Mouse (Mus musculus): ENCODE measurements around the gene M1ap.
A peak's percentile ranks its signal among the peaks of the same experiment; 100 is the strongest.

Gene M1ap

DNA sequence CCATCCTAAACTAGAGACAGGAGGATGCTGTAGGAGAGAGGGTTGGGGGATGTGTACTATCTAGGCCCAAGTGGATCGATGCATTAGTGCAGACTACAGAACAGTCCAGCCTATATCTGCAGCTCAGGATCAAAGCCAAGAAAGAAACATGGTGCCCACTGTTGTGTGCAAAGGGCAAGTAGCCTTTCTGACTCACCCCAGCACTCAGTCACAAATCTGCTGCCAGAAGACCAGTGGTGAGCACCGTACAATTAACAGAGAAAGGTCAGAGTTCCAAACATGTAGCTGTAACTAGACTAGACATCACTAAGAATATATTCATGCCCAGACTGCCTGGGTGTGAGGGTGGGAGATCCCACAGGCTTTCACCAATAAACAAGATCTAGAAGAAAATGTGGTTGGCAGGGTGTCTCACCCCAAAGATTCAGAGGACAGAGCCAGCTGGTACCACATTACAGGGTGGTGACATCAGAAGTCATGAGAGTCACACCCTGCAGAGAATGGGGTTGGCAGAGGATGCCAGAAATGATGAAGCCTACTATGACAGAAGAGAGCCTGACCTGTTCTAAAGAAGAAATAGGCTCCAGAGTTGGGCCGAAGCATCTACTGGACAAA is 12.0 kb upstream of the M1ap start:
- no peak for DNase-seq (ENCODE audit: low spot score in 2 of 2)

DNA sequence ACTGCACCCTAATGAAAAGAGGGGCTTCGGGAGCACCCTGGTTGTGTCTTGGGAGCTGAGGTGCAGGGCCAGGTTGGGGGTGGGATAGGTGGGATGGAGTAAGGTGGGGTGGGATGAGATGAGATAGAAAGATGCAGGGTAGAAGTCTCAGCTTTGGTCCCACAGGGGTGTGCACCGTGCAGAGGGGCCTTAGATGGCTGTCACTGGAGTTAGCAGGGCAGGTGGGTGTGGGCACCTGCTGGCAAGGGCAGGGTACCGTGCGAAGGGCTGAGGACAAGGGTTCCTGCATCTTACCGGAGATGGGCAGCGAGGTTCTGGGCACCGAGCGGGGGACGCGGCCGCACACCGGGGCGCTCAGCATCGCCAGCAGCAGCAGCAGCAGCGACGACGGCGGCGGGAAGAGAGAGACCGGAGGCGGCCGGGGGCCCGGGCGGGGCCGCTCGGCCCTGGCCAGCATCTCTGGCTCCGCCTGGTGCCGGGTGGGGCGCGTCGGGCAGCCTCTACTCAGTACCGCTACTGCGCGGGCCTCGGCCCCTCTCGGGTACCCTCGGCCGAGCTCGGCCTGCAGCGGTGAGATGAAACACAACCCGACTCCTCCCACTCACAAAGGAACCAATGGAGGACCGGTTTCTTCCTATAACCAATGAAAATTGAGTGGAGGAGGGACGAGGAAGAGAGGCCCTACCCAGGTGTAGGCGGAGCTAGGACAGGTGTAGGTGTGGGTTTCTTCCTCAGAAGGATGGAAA is 7.4 kb upstream of the M1ap start, which contains the start of gene Sema4f:
TSS of gene Sema4f (minus strand) at position 603 of the 746 bp plus-strand sequence.
- no peak for DNase-seq (ENCODE audit: low spot score in 2 of 2)

DNA sequence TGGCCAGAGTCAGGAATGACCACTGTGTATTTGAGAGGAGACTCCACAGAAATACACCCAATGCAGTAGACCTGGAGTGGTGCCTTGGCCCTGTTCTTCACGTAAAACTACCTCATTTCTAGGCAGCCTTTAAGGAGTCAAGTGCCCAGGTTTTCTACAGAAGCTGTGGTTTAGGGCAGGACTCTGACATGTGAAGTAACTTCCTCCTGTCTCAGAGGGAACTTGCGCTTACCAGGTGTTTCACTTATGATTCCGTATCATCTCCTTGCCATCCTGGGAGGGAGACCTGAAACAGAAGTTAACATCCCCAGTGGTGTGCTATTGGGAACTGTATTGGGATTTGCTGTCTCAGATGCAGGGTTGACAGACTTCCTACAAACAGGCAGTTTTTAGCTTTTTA is 5.9 kb upstream of the M1ap start:
- no peak for DNase-seq (ENCODE audit: low spot score in 2 of 2)

- no peak for DNase-seq (ENCODE audit: low spot score in 2 of 2)
These were observed 952 bp upstream of the M1ap start for GRCm38 (mm10) chr6:82945750-82946149.

DNA sequence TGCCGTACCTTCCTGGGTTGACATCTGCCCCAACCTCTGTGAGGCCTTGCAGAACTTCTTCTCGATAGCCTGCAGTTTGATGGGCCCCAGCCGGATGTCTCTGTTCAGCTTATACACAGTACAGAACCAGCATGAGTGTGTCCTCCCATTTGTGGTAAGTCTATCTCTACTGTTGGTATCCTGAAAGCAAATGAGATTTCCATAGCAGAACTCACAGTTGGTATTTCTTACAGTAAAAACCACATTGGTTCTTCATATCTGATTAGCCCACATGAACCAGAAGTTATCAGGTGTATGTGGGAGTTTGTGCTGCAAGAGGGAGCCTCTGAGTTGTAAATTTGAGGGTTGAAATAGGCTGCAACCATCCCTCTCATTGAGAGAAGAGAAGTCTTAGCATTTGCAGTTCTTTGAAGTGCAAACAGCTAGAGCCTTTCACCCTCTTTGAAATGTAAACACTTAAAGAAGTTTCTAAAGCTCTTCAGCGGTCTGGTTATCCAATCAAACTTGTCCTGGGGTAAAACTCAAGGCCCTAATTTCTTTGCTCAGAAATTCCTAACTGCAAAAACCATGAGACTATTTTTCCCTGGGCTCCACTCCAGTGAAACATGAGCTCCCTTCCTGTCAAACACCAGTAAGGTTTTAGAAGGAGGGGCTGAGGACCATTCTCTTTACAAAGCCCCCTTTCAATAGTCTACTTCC is 10.0 kb downstream of the M1ap start:
- no peak for DNase-seq (ENCODE audit: low spot score in 2 of 2)

- DNase-seq (ENCODE audit: low spot score in 2 of 2): no peak
These were observed 15.0 kb downstream of the M1ap start for GRCm38 (mm10) chr6:82961664-82962063.

DNA sequence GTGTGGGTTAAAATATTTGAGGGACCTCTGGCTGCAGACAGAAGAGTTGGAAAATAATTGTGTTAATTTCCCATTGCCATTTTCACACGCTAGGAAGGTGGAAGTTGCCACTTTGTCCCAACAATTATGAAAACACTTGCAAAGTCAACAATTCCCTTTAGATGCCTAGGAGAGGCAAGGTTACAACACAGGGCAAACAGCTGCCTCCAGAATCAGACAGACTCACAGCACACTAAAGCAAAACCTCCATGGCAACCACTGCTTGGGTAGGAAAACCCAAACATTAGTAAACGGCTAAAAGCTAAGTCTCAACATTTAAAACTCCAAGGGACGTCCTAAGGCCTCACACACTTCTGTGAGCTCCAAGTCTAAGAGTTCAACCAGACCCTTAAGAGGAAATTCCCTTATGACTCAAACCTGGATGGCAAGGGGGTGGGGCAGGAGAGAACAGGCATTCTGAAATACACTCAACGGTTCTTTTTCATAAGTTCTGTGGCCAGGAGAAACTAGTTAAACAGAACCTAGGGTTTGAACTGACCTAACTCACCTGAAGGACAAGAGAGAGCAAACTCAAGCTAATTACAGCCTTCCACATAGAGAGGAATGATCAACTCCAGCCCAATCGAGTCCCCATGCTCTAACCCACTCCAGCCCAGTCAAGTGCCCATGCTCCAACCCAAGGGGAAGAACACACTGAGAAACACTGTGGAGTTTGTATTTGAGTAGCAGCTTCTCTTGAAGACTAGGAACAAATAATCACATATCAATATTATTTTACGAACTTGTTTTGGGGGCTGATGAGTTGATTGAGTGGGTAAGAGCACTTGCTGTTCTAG is 22.8 kb downstream of the M1ap start:
- DNase-seq (ENCODE audit: low spot score in 2 of 2): no peak

DNA sequence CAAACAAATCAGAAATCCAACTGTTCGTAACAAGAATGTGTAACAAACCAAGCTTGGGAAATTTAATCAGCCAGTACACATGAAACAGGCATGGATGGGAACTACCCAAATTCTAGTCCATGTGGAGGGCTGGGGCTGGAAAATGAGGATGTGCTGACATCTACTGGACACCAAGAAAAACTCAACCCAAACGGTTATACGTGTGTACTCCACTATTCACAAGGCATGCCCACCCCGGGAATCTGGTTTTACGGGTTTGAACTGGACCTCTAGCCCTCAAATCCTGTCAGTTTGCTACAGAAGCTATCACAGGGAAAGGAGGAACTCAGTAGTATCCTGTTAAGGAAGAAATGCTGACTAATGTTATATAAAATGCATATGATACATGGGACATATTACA is 24.3 kb downstream of the M1ap start:
- DNase-seq (ENCODE audit: low spot score in 2 of 2): peak in 1 of 2 experiments; percentile 5

- DNase-seq (ENCODE audit: low spot score in 2 of 2): no peak
These were observed 40.8 kb downstream of the M1ap start for GRCm38 (mm10) chr6:82987411-82987971.

- DNase-seq (ENCODE audit: low spot score in 2 of 2): no peak
These were observed 47.0 kb downstream of the M1ap start for GRCm38 (mm10) chr6:82993696-82994095.

GRCm38 (mm10) chr6:82994372-82994771 is 47.7 kb downstream of the M1ap start:
- no peak for DNase-seq (ENCODE audit: low spot score in 2 of 2)

- peak; percentile 79 to 88 for DNase-seq (ENCODE audit: low spot score in 2 of 2)
These were observed 50.1 kb downstream of the M1ap start for GRCm38 (mm10) chr6:82996740-82997315.

GRCm38 (mm10) chr6:82997511-82998102 is 50.9 kb downstream of the M1ap start:
- DNase-seq (ENCODE audit: low spot score in 2 of 2): no peak

DNA sequence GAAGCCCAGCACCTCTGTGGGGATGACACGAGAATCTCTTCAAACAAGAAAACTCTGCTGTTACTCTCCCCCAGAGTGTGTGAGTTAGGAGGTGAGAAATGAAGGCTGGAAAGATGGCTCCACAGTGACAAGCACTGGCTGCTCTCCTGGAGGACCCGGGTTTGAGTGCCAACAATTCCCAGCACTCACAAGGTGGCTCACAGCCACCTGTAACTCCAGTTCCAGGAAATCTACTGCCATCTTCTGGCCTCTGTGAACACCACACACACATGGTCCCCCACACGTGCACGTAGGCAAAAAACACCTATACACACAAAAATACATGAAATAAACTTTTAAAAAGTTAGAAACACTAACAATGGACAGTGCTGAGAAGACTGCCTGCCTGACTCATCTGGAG is 51.6 kb downstream of the M1ap start:
- DNase-seq (ENCODE audit: low spot score in 2 of 2): no peak

DNA sequence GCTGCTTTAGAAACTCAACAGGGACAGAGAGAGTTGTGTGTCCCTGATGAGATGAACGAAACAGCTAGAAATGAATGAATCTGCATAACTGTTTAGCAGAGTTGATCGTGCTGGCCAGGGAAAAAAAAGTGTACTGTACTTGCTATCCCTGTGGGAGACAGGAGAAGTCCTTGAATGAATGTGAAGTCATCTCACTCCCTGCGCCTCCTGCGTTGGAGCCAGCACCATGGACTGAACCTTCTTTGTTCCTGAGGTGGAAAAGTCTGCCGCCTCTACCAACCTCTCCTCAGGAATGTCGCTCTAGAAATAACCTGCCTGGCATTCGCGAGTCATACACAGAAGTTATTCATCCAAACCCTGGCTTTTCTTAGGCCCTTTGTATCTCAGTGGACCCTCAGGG is 53.3 kb downstream of the M1ap start:
- DNase-seq (ENCODE audit: low spot score in 2 of 2): no peak

DNA sequence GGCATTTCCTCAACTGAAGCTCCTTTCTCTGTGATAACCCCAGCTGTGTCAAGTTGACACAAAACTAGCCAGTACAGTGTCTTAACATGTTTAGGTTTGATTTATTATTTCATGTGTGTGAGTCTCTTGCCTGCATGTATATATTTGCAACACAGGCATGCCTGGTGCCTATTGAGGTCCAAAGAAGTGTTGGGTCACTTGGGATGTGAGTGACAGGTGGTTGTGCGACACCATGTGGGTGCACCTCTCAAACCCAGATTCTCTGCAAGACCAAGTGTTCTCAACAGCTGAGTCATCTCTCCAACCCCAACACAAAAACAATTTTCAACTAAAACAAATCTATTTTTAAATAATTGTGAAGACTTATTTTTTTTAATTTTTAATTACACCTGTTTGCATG is 56.4 kb downstream of the M1ap start:
- no peak for DNase-seq (ENCODE audit: low spot score in 2 of 2)

DNA sequence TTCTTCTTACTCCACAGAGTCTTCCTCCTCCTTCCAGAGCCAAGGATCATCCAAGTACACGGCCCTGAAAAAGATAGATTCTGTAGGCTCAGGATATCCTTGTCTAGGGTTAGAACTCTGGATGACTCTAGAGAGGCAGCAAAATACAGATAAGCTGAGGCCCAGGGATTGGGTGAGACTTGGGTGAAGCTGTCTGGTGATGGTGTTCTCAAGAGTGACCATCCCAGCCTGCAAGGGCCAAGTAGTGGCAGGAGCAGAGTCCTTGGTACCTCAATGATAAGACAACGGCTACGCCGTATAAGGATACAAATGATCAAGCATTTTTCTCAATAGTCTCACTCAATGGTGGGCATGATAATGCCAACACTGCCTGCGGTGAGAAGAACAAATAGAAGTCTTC is 57.1 kb downstream of the M1ap start:
- DNase-seq (ENCODE audit: low spot score in 2 of 2): no peak

- no peak for DNase-seq (ENCODE audit: low spot score in 2 of 2)
These were observed 57.6 kb downstream of the M1ap start for GRCm38 (mm10) chr6:83004309-83004708.

DNA sequence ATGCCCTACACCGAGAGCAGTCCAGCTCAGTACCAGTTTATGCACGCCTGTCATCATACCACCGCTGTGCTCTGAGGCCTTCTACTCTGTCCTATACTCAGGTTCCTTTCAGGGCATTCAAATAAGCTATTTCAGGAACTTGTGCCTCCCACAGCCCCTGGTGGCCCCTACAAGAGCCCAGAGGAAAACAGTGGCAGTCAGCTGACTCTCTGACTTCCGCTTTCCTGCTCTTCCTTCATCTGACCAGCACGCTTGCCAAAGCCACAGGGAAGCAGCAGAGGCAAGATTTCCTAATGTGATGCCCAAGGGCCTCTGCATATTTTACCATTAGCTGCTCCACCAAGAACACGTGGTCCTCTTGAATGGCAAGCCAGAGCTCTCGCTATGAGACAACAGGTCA is 58.2 kb downstream of the M1ap start:
- DNase-seq (ENCODE audit: low spot score in 2 of 2): no peak

GRCm38 (mm10) chr6:83005444-83006011 is 58.8 kb downstream of the M1ap start:
- no peak for DNase-seq (ENCODE audit: low spot score in 2 of 2)

DNA sequence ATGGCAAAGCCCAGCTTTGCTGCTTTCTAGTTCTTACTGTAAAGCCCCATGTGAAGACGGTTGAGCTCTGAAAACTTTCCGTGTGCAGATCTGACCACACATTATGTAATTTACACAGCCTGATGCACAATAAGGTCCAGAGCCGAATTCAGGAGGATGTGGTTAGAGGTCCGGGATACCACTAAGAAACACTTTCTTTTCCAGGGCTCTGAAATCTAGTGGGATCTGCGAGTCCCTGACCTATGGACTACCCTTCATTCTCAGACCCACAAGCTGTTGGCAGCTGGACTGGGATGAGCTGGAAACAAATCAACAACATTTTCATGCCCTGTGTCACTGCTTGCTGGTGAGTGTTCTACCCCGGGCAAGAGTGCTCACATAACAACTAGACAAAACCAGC is 59.4 kb downstream of the M1ap start:
- DNase-seq (ENCODE audit: low spot score in 2 of 2): no peak
